19 mouse cellular contexts compared by ENCODE assay signal in genomic region chr14:21560481-21561209, GRCm38 (mm10).
DNase-seq lines count a peak whose midpoint lies in the region; ATAC-seq and TF ChIP-seq lines count a peak whose summit lies in the region.
"Had no signal": no experiment of that assay in that cellular context is flagged by ENCODE, and none has a peak within 500 bp of the region (broad histone marks: within the 10 kb centered on the region; RNA-seq: fewer than 3 reads in every experiment).

No protein-coding gene starts in this region.

- H3K27me3 ChIP-seq in heart, embryonic 16.5 days (ENCODE audit: control insufficient read depth, insufficient read depth, low read length), result no peaks in the 10 kb centered on the region
- no peaks in the 10 kb centered on the region for H3K27me3 ChIP-seq in liver, embryonic 14.5 days (ENCODE audit: control insufficient read depth, insufficient read depth, low read length)
- H3K27me3 ChIP-seq: embryonic facial prominence, embryonic 15.5 days; hindbrain, embryonic 12.5 days; stomach, embryonic 15.5 days had no signal

- no peak for TF ChIP-seq EP300 in liver, embryonic 14.5 days (IDR thresholded peaks at IDR 0.05; ENCODE audit: low read depth)

- intact Hi-C loops in heart, postnatal 25 days (cut with DNase I), result no loop called here

- peaks cover 46% of the 10 kb centered on the region for H3K4me1 ChIP-seq in heart, embryonic 16.5 days (ENCODE audit: control insufficient read depth, insufficient read depth, low read length)
- H3K4me1 ChIP-seq in liver, embryonic 14.5 days (replicated peaks; ENCODE audit: control insufficient read depth in 2 of 2, insufficient read depth in 2 of 2, low read length in 1 of 2), result peaks cover 29 to 32% of the 10 kb centered on the region in 2 experiments

- no peak for DNase-seq in heart, postnatal 25 days (ENCODE audit: low spot score)
- peak; percentile 30 for DNase-seq in lung, postnatal 36 days
- no peak for DNase-seq in lung, postnatal 10 days
- DNase-seq in liver, embryonic 14.5 days (ENCODE audit: low read depth in 3 of 3, low spot score in 3 of 3), result no peak
- DNase-seq in thymus, postnatal 14 days, result peak; percentile 41
- DNase-seq in spleen, adult 12 weeks (ENCODE audit: low spot score), result no peak
- no peak for DNase-seq in layer of hippocampus, postnatal 14 days (ENCODE audit: low spot score in 2 of 2)
- DNase-seq: cerebellum, adult 2 months; cerebellum, postnatal 36 days; kidney, adult 18-20 months; right cerebral cortex, postnatal 25 days had no signal

- TF ChIP-seq CTCF in liver, embryonic 14.5 days (IDR thresholded peaks at IDR 0.05; ENCODE audit: low read depth), result no peak

- H3K9me3 ChIP-seq in heart, embryonic 16.5 days (replicated peaks; ENCODE audit: control insufficient read depth, low read length), result no peaks in the 10 kb centered on the region
- no peaks in the 10 kb centered on the region for H3K9me3 ChIP-seq in liver, embryonic 14.5 days (ENCODE audit: control insufficient read depth, low read length)
- H3K9me3 ChIP-seq: embryonic facial prominence, embryonic 15.5 days; G1E; hindbrain, embryonic 12.5 days; stomach, embryonic 15.5 days had no signal

- peak overlapping the region; percentile 59 for H3K27ac ChIP-seq in heart, embryonic 16.5 days (ENCODE audit: low read length)
- H3K27ac ChIP-seq in liver, embryonic 14.5 days, result no peak overlapping the region
- H3K27ac ChIP-seq: embryonic facial prominence, embryonic 15.5 days; hindbrain, embryonic 12.5 days; kidney, postnatal 0 days; stomach, embryonic 15.5 days had no signal

- WGBS in heart, embryonic 16.5 days, result 39% methylated on average over 11 of the region's 11 CpGs
- 62% methylated on average over 11 of the region's 11 CpGs for WGBS in liver, embryonic 14.5 days (ENCODE audit: insufficient replicate concordance)

- H3K4me2 ChIP-seq in heart, embryonic 16.5 days (ENCODE audit: low read depth, low read length), result peak overlapping the region; percentile 23; the same call in 1 of the 2 replicates
- H3K4me2 ChIP-seq in liver, embryonic 14.5 days (ENCODE audit: low read depth), result peak overlapping the region; percentile 32
- H3K4me2 ChIP-seq: embryonic facial prominence, embryonic 15.5 days; hindbrain, embryonic 12.5 days; midbrain, embryonic 11.5 days; stomach, embryonic 15.5 days had no signal

- no peaks in the 10 kb centered on the region for H3K36me3 ChIP-seq in heart, embryonic 16.5 days (ENCODE audit: control insufficient read depth, insufficient read depth)
- no peaks in the 10 kb centered on the region for H3K36me3 ChIP-seq in liver, embryonic 14.5 days (replicated peaks; ENCODE audit: control insufficient read depth, insufficient read depth, low read depth)
- H3K36me3 ChIP-seq: embryonic facial prominence, embryonic 15.5 days; hindbrain, embryonic 12.5 days; stomach, embryonic 15.5 days had no signal

- no peak overlapping the region for H3K4me3 ChIP-seq in heart, embryonic 16.5 days (ENCODE audit: low read length)
- H3K4me3 ChIP-seq in liver, embryonic 14.5 days (ENCODE audit: insufficient read depth in 1 of 2, low read depth in 2 of 2, low read length in 2 of 2), result no peak overlapping the region
- H3K4me3 ChIP-seq: embryonic facial prominence, embryonic 15.5 days; hindbrain, embryonic 12.5 days; stomach, embryonic 15.5 days had no signal

- H3K9ac ChIP-seq in heart, embryonic 16.5 days (ENCODE audit: low read length), result no peak overlapping the region
- 0 out of 2 replicates have a peak overlapping the region, but pooled peaks have one; percentile 18 for H3K9ac ChIP-seq in liver, embryonic 14.5 days (replicated peaks)
- H3K9ac ChIP-seq: embryonic facial prominence, embryonic 15.5 days; hindbrain, embryonic 12.5 days; stomach, embryonic 15.5 days had no signal

- ATAC-seq in heart, embryonic 16.5 days (replicated peaks; ENCODE audit: extremely low read depth, insufficient read depth, low FRiP score), result peak; percentile 64; the same call in 1 of the 2 replicates
- peak; percentile 6; the same call in 1 of the 2 replicates for ATAC-seq in liver, embryonic 14.5 days (ENCODE audit: insufficient read depth)
- ATAC-seq: CD4-positive, CD25-positive, alpha-beta regulatory T cell, adult 4 months had no signal

Comparison
In these comparisons a context has a peak if more than half of its experiments do, and no peak if none do; other contexts are left out.
1. DNase-seq: peak in lung, postnatal 36 days (single experiment) and thymus, postnatal 14 days (single experiment); none in heart, postnatal 25 days (single experiment), lung, postnatal 10 days (single experiment), liver, embryonic 14.5 days (0 of 3), spleen, adult 12 weeks (single experiment) and layer of hippocampus, postnatal 14 days (0 of 2).